Mouse (Mus musculus) cerebral cortex, adult 2 months (tissue): ENCODE data around the gene Gm11011.

ENCODE experiments used
- WGBS: fragments of 180-500 bp; shearing (Covaris S2); methylation state at CpG from one replicate; pipeline ENCODE4 v1.1.7; 2018; 5-methylcytosine and 5-hydroxymethylcytosine counted together

Gene Gm11011

DNA sequence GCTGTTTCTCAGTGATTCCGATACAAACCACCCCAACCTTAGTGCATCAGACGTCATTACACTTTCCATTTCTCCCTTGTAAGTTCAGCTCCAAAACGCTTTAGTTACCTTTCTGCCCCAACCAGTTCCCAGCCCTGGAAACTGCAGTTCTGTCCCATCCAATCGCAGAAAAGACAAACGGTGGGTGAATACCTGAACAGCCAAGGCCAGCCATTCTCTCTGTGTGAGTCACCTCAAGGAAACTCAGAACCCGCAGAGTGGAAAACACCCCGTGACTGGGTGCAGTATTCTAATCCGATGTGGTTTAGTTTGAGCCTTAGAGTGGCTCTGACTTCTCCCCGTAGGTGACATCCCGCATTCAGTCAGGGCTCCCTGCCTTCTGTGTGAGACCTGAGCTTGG, 2.2 kb upstream of the Gm11011 start:
- 95% methylated on average over 10 of the region's 10 CpGs for WGBS

DNA sequence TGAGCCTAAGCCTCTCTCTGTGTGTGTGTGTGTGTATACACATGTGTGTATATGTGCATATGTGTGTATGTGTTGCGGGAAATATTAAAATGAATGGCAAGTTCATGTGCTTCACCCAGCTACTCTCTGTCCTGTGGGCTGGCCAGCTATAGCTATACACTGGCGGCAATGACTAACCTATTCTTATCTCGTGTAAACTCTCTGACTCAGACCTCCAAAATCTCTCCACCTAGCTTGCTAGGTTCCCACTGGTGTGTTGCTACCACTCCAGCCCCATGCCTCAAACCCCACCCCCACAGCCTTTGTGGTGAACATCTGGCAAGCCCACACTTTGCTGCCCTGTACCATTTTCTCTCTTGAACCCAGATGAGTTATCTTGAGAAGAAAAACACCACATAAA, 857 bp downstream of the Gm11011 start:
- WGBS = 78% methylated on average over 3 of the region's 3 CpGs

DNA sequence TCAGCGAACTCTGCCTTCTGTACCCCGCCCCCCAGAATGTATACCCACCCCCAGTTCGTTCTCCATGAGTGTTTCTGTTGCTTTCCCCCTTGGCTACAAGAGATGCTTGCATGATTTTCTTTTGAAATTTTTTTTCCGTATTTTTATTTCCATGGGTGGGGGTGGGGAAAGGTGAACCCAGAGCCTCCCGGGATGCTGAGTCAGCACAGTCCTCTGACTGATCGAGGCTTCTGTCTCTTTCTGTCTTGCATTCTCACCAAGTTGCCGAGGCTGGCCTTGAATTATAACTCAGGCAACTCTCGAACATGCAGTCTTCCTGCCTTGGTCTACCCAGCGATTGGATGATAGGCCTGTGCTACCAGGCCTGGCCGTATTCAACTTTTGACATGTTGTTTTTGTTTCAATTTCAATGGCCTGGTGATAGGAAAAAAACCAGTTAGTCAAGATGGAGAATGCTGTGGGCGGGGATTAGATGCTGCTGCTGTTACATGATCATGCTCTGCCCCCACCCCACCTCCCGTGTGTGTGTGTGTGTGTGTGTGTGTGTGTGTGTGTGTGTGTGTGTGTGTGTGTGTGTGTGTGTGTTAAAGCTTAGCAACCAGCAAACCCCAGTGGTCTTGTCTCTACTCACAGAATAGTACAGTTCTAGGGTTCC, 1.8 kb downstream of the Gm11011 start:
- WGBS = 83% methylated on average over 12 of the region's 12 CpGs

DNA sequence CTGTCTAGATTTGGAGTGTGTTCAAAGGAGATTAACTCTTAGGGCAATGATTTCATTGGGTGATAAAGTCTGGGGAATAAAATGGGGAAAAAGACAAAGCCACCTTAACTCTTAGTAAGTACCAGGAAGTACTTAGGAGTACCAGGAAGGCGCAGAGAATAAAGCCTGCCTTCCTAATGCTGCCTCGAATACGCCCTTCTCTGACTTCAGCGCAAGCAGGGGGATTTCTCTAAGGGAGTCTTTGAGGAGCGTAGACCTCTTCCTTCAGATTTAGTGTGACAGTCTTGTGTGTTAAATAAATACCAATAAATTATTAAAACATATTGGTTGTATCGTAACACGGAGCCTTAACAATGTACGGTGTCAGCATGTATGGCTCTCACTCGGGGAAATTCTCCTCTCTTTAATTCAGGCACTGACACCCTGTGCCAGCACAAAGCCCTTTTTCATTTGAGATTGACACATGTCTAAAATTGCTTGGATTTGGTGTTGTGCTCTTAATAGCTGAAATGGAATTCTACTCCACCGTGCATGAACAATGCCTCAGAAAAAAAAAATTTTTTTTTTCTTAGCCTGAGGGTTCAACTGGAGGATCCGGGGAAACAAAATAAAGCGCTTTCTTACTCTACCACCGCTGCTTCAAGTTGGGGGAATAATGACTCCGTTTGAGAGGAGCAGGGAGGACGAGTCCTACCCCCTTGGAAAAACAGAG, 2.6 kb downstream of the Gm11011 start:
- WGBS = 58% methylated on average over 15 of the region's 15 CpGs

DNA sequence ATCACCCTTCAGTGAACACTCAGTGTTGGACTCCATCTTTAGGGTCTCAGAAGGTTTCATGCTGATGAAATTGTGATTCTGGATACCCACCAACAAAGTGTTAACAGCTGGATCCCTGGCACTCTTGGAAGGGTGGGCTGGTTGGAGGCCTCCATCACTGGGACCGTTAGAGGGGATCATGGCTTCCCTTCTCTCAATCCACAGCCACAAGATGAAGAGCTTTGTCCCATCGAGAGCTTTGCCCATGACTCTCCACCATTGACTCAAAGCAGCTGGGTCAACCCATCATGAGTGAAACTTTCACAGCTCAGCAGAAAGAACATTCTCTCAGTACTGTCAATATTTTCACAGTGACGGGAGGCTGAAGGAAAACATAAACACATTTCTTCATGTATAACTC, 4.1 kb downstream of the Gm11011 start:
- WGBS = 79% methylated on average over 3 of the region's 3 CpGs

DNA sequence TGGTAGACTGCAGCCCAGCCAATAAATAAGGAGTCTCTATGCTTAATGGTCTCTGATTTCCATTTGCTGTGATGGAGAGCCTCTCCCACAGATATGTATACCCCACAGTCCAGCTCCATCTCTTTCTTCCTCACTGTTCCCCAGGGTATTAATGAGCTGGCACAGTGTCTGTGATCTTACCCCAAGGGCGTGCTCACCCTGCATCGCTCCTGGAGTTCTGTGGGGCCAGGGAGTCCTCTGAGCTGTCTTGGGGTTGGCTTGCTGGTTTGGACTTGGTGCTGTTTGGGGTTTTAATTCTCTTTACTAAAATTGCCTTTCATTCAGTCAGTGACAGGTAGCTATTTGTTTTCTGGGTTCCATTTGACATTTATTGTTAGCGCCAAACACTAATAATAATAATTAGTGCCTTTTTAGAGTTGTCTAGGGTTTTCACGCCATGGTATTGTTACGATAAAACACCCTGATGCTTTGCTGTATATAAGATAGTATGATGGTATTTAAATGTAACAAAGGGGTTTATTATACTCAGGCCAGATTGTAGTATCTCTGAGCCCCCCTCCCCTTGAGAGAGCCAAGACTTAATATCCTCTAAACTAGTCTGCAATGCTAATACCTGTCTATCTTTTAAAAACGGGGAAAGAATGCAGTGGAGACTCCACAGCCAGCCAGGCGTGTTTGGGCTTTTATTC, 9.9 kb downstream of the Gm11011 start:
- 87% methylated on average over 7 of the region's 7 CpGs for WGBS

DNA sequence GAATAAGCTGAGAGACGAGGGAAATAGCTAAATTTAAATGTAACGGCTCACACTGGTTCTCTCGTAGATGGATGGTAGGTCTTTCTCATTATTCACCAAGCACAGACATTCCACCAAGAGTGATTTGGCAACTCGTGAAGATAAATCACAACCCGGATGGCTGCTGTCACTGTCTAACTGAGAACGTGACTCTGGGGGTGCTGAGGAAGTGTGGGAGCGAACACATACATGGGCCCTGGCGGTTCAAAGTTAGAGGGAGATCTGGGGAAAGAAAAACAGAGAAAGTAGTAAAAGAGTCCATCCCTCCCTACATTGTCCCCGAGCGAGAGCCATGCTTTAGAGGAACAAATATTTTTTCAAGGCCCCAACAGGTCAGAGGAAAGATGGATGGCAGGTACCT, 17.5 kb downstream of the Gm11011 start:
- 88% methylated on average over 10 of the region's 10 CpGs for WGBS

DNA sequence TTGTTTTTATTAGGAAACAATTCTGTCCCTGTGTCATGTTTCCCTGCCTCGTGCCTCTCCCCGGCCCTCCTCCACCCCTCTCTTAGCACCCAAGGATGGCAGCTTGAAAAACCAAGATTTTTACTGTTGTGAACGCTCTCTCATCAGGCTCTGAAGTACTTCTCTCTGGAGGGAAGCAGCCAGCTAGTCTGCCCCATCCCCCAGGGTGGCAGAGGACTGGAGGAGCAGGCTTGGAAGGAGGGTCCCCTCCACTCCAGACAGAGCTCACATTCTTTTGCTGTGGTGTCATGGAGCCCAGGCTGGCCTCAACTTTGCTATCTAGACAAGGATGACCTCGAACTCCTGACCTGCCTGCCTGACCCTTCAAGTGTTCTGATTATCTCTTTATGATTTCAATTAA, 21.4 kb downstream of the Gm11011 start:
- 75% methylated on average over 4 of the region's 4 CpGs for WGBS

DNA sequence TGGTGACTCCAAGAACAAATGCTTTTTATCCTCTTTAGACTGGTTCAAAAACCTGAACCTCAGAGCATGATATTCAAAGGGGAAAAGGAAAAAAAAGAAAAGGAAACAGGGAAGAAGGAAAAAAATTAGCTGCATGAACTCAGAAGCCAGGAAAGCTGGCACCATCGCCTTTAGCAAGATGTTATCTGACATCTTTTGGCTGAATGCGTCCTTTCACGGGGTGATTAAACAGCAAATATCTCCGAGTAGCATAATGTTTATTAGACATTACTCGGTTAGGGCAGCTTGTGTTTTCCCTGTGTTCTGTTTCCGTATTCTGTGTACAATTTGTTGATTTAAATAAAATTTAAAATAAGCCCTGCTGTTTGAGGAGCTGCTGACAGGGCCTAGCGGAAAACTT, 21.8 kb downstream of the Gm11011 start:
- WGBS = 66% methylated on average over 7 of the region's 7 CpGs

DNA sequence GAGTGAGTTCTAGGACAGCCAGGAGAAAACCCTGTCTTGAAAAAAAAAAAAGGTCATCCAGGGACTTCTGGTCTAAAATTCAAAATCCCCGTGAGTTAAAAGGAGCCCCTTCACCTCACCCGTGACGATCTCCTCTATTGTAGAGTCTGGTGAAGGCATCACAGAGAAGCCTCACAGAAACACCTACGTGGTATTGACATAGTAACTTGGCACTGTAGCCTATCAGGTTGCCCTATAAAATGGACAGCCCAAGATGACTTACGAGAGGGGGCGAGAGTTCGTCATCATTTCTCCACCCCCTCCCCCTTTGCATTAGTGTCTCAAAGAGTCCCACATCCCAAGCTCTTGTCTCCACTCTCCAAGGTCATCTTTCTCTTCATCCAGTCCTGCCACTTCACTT, 41.9 kb downstream of the Gm11011 start:
- WGBS = 97% methylated on average over 7 of the region's 7 CpGs

DNA sequence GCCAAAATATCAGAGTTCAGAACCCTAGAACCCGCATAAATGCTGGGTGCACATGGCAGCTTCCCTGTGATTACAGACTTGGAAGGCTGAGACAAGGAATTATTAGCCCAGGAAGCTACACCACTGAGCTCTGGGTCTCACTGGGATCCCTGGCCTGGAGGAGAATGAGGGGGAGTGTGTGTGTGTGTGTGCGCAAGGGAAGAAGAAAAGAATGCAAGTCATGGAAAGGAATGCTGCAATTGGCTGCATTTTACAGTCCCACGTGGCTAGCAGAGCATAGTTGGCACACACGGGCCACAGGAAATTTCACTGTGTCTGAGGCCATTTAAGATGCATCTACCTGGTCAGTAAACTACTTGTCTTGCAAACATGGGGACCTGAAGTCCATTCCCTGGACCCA, 48.6 kb downstream of the Gm11011 start:
- 73% methylated on average over 4 of the region's 4 CpGs for WGBS
